In genomic region chr11:68583906-68584480, GRCm38 (mm10) we compare ENCODE assay signal across 15 mouse cellular contexts. TPM values are rescaled to one million over a fixed set of nuclear protein-coding genes. Genes with fewer than 3 reads are reported as not detected.
DNase-seq lines count a peak whose midpoint lies in the region; ATAC-seq and TF ChIP-seq lines count a peak whose summit lies in the region.
"Had no signal": no experiment of that assay in that cellular context is flagged by ENCODE, and none has a peak within 500 bp of the region (broad histone marks: within the 10 kb centered on the region; RNA-seq: fewer than 3 reads in every experiment).

No protein-coding gene starts in this region.

- H3K27ac ChIP-seq in forebrain, embryonic 14.5 days (ENCODE audit: low read depth, low read length), result peak overlapping the region; percentile 39; the same call in 1 of the 2 replicates
- no peak overlapping the region for H3K27ac ChIP-seq in forebrain, embryonic 10.5 days
- H3K27ac ChIP-seq in kidney, postnatal 0 days, result peak overlapping the region; percentile 26; the same call in 1 of the 2 replicates
- no peak overlapping the region for H3K27ac ChIP-seq in kidney, embryonic 16.5 days (ENCODE audit: low read length)
- peak overlapping the region; percentile 1; the same call in 1 of the 2 replicates for H3K27ac ChIP-seq in neural tube, embryonic 15.5 days (replicated peaks)
- H3K27ac ChIP-seq: left cerebral cortex, adult 2 months; limb, embryonic 13.5 days had no signal

- H3K27me3 ChIP-seq in forebrain, embryonic 14.5 days (replicated peaks; ENCODE audit: control insufficient read depth, insufficient read depth, low read length), result no peaks in the 10 kb centered on the region
- no peaks in the 10 kb centered on the region for H3K27me3 ChIP-seq in forebrain, embryonic 10.5 days (ENCODE audit: poor library complexity, severe bottlenecking)
- no peaks in the 10 kb centered on the region for H3K27me3 ChIP-seq in kidney, postnatal 0 days (ENCODE audit: insufficient read depth, low read length)
- no peaks in the 10 kb centered on the region for H3K27me3 ChIP-seq in kidney, embryonic 16.5 days (ENCODE audit: insufficient read depth, low read length)
- H3K27me3 ChIP-seq in neural tube, embryonic 15.5 days (replicated peaks), result no peaks in the 10 kb centered on the region
- H3K27me3 ChIP-seq: limb, embryonic 13.5 days had no signal

- no peaks in the 10 kb centered on the region for H3K36me3 ChIP-seq in forebrain, embryonic 14.5 days (ENCODE audit: control insufficient read depth, insufficient read depth, low read length)
- H3K36me3 ChIP-seq in forebrain, embryonic 10.5 days (replicated peaks), result no peaks in the 10 kb centered on the region
- no peaks in the 10 kb centered on the region for H3K36me3 ChIP-seq in kidney, postnatal 0 days (ENCODE audit: insufficient read depth, low read length)
- no peaks in the 10 kb centered on the region for H3K36me3 ChIP-seq in kidney, embryonic 16.5 days (ENCODE audit: insufficient read depth, low read length)
- no peaks in the 10 kb centered on the region for H3K36me3 ChIP-seq in neural tube, embryonic 15.5 days
- H3K36me3 ChIP-seq: limb, embryonic 13.5 days had no signal

- H3K9ac ChIP-seq in forebrain, embryonic 14.5 days (ENCODE audit: low read length), result no peak overlapping the region
- H3K9ac ChIP-seq in kidney, postnatal 0 days (ENCODE audit: low read depth, low read length), result no peak overlapping the region
- no peak overlapping the region for H3K9ac ChIP-seq in kidney, embryonic 16.5 days (replicated peaks; ENCODE audit: low read length)
- H3K9ac ChIP-seq in neural tube, embryonic 15.5 days (replicated peaks), result no peak overlapping the region
- H3K9ac ChIP-seq: limb, embryonic 13.5 days had no signal

- H3K4me3 ChIP-seq in forebrain, embryonic 14.5 days (ENCODE audit: low read depth, low read length), result no peak overlapping the region
- H3K4me3 ChIP-seq in forebrain, embryonic 10.5 days, result no peak overlapping the region
- H3K4me3 ChIP-seq in kidney, postnatal 0 days (replicated peaks; ENCODE audit: low read depth, low read length), result no peak overlapping the region
- no peak overlapping the region for H3K4me3 ChIP-seq in kidney, embryonic 16.5 days (ENCODE audit: low read length)
- no peak overlapping the region for H3K4me3 ChIP-seq in neural tube, embryonic 15.5 days (replicated peaks)
- H3K4me3 ChIP-seq: limb, embryonic 13.5 days had no signal

- no peak for DNase-seq in forebrain, embryonic 14.5 days (ENCODE audit: low spot score)
- no peak for DNase-seq in forebrain, embryonic 10.5 days (ENCODE audit: extremely low spot score, low spot score)
- peak; percentile 61 for DNase-seq in kidney, postnatal 0 days (ENCODE audit: low spot score)
- no peak for DNase-seq in neural tube, embryonic 10.5 days (ENCODE audit: extremely low spot score, low spot score)
- no peak for DNase-seq in ovary, postnatal 10 days (ENCODE audit: low spot score)
- no peak for DNase-seq in left cerebral cortex, adult 8-10 months (ENCODE audit: low spot score in 2 of 2)
- DNase-seq: kidney, postnatal 36 days; thymus, postnatal 4 days had no signal

- no peak for ATAC-seq in forebrain, embryonic 14.5 days
- ATAC-seq in kidney, postnatal 0 days (replicated peaks; ENCODE audit: low FRiP score, low read depth), result no peak
- no peak for ATAC-seq in kidney, embryonic 16.5 days (ENCODE audit: low FRiP score, low TSS enrichment)
- no peak for ATAC-seq in neural tube, embryonic 15.5 days (ENCODE audit: low FRiP score)

- no peak for TF ChIP-seq CTCF in kidney, postnatal 0 days (IDR thresholded peaks at IDR 0.05; ENCODE audit: low read depth)

- no peak overlapping the region for H3K4me2 ChIP-seq in forebrain, embryonic 14.5 days (ENCODE audit: low read length)
- H3K4me2 ChIP-seq in kidney, postnatal 0 days (ENCODE audit: low read length), result no peak overlapping the region
- no peak overlapping the region for H3K4me2 ChIP-seq in kidney, embryonic 16.5 days (replicated peaks; ENCODE audit: low read depth, low read length)
- no peak overlapping the region for H3K4me2 ChIP-seq in neural tube, embryonic 15.5 days
- H3K4me2 ChIP-seq: limb, embryonic 13.5 days had no signal

- WGBS in forebrain, embryonic 14.5 days, result 69% methylated on average over 8 of the region's 8 CpGs
- 81% methylated on average over 8 of the region's 8 CpGs for WGBS in forebrain, embryonic 10.5 days
- WGBS in kidney, postnatal 0 days, result 77% methylated on average over 8 of the region's 8 CpGs
- 69% methylated on average over 8 of the region's 8 CpGs for WGBS in kidney, embryonic 16.5 days
- WGBS in neural tube, embryonic 15.5 days, result 73% methylated on average over 8 of the region's 8 CpGs

- peaks cover 13% of the 10 kb centered on the region; the same call in 1 of the 2 replicates for H3K4me1 ChIP-seq in forebrain, embryonic 14.5 days (ENCODE audit: control insufficient read depth, insufficient read depth, low read length)
- H3K4me1 ChIP-seq in forebrain, embryonic 10.5 days, result peaks cover 33% of the 10 kb centered on the region
- H3K4me1 ChIP-seq in kidney, postnatal 0 days (replicated peaks; ENCODE audit: insufficient read depth, low read length), result no peaks in the 10 kb centered on the region
- peaks cover under 1% of the 10 kb centered on the region; the same call in 1 of the 2 replicates for H3K4me1 ChIP-seq in kidney, embryonic 16.5 days (ENCODE audit: insufficient read depth, low read length)
- peaks cover 9% of the 10 kb centered on the region for H3K4me1 ChIP-seq in neural tube, embryonic 15.5 days

- no peaks in the 10 kb centered on the region for H3K9me3 ChIP-seq in forebrain, embryonic 14.5 days (replicated peaks; ENCODE audit: control insufficient read depth, low read length)
- no peaks in the 10 kb centered on the region for H3K9me3 ChIP-seq in forebrain, embryonic 10.5 days
- no peaks in the 10 kb centered on the region for H3K9me3 ChIP-seq in kidney, postnatal 0 days (replicated peaks; ENCODE audit: low read length)
- no peaks in the 10 kb centered on the region for H3K9me3 ChIP-seq in kidney, embryonic 16.5 days (ENCODE audit: low read length)
- H3K9me3 ChIP-seq in neural tube, embryonic 15.5 days (replicated peaks), result no peaks in the 10 kb centered on the region
- H3K9me3 ChIP-seq: limb, embryonic 13.5 days had no signal

RNA-seq across cellular contexts. Expression of gene Ccdc42, which starts 2.8 kb away (rescaled TPM):
- 0.31 and 0.39 TPM in 2 replicates for polyA plus RNA-seq in forebrain, embryonic 14.5 days (2014; fragmentation: Nextera tagmentation; extraction: Ambion mirVana)
- 1.1 and 1.6 TPM in 2 replicates for polyA plus RNA-seq in forebrain, embryonic 10.5 days (2016; fragmentation: Nextera tagmentation; extraction: Ambion mirVana)
- polyA plus RNA-seq in kidney, postnatal 0 days (2015; fragmentation: Nextera tagmentation; extraction: Ambion mirVana), result 2.9 and 3.0 TPM in 2 replicates
- 3.3 and 3.5 TPM in 2 replicates for polyA plus RNA-seq in kidney, embryonic 16.5 days (2015; fragmentation: Nextera tagmentation; extraction: Ambion mirVana)
- 0.20 TPM in 1 of 2 replicates, not detected in the other for polyA plus RNA-seq in neural tube, embryonic 15.5 days (2015; fragmentation: Nextera tagmentation; extraction: Ambion mirVana)
- 1 to 10 TPM; 1.0 to 1.6 (median 1.4) TPM for total RNA-seq in left cerebral cortex, adult 8-10 months (2022)
- total RNA-seq: megakaryocyte-erythroid progenitor cell, adult 5-6 weeks had no signal
- polyA plus RNA-seq: liver, embryonic 16.5 days had no signal

RNA-seq across cellular contexts. Expression of gene Mfsd6l, which starts 28.0 kb away (rescaled TPM):
- not detected in 2 replicates for polyA plus RNA-seq in forebrain, embryonic 14.5 days (2014; fragmentation: Nextera tagmentation; extraction: Ambion mirVana)
- polyA plus RNA-seq in forebrain, embryonic 10.5 days (2016; fragmentation: Nextera tagmentation; extraction: Ambion mirVana), result 0.22 TPM in 1 of 2 replicates, not detected in the other
- 4.3 and 4.7 TPM in 2 replicates for polyA plus RNA-seq in kidney, postnatal 0 days (2015; fragmentation: Nextera tagmentation; extraction: Ambion mirVana)
- 2.6 and 2.9 TPM in 2 replicates for polyA plus RNA-seq in kidney, embryonic 16.5 days (2015; fragmentation: Nextera tagmentation; extraction: Ambion mirVana)
- polyA plus RNA-seq in neural tube, embryonic 15.5 days (2015; fragmentation: Nextera tagmentation; extraction: Ambion mirVana), result 0.23 TPM in 1 of 2 replicates, not detected in the other
- total RNA-seq in left cerebral cortex, adult 8-10 months (2022), result under 1 TPM in 2 of 4 experiments, not detected in 2; 0.16 to 0.23 TPM
- total RNA-seq: left cerebral cortex, adult 2 months; megakaryocyte-erythroid progenitor cell, adult 5-6 weeks had no signal
- polyA plus RNA-seq: neural tube, embryonic 11.5 days had no signal

Comparison
In these comparisons a context has a peak if more than half of its experiments do, and no peak if none do; other contexts are left out.
1. H3K27ac ChIP-seq: peak in forebrain, embryonic 14.5 days (single experiment), kidney, postnatal 0 days (single experiment) and neural tube, embryonic 15.5 days (single experiment); none in forebrain, embryonic 10.5 days (single experiment) and kidney, embryonic 16.5 days (single experiment).